Mouse (Mus musculus) ovary, postnatal 36 days (tissue): Measurements from ENCODE around the gene Vamp8.
A peak's percentile ranks its signal among the peaks of the same experiment; 100 is the strongest.

ENCODE experiments used
- DNase-seq: peaks from one replicate; pipeline ENCODE4 v3.0.0; 2022; ENCODE audit warnings: low spot score, mixed read lengths

Gene Vamp8

GRCm38 (mm10) chr6:72389941-72390771, at the start of gene Vamp8:
Gene Vamp8 (minus strand): TSS chr6:72390703.
- peak; percentile 82 for DNase-seq

GRCm38 (mm10) chr6:72439355-72440185, 49.1 kb upstream of the Vamp8 start, which contains the start of gene Mat2a:
Gene Mat2a (minus strand): TSS chr6:72439558.
- DNase-seq, result peak; percentile 96

- DNase-seq, result peak; percentile 85
Observed at GRCm38 (mm10) chr6:72438862-72439354, 48.4 kb upstream of the Vamp8 start.

- DNase-seq, result no peak
Observed at GRCm38 (mm10) chr6:72438226-72438625, 47.7 kb upstream of the Vamp8 start.

GRCm38 (mm10) chr6:72432153-72432552, 41.6 kb upstream of the Vamp8 start:
- DNase-seq, result no peak

GRCm38 (mm10) chr6:72430989-72431921, 40.8 kb upstream of the Vamp8 start:
- no peak for DNase-seq

GRCm38 (mm10) chr6:72429061-72429842, 38.7 kb upstream of the Vamp8 start:
- no peak for DNase-seq

GRCm38 (mm10) chr6:72428036-72428435, 37.5 kb upstream of the Vamp8 start:
- DNase-seq, result peak; percentile 71

- DNase-seq, result no peak
Observed at GRCm38 (mm10) chr6:72425646-72426045, 35.1 kb upstream of the Vamp8 start.

GRCm38 (mm10) chr6:72420901-72421300, 30.4 kb upstream of the Vamp8 start:
- DNase-seq, result no peak

- no peak for DNase-seq
Observed at GRCm38 (mm10) chr6:72419806-72420205, 29.3 kb upstream of the Vamp8 start.

GRCm38 (mm10) chr6:72418279-72418678, 27.8 kb upstream of the Vamp8 start:
- no peak for DNase-seq

- DNase-seq, result no peak
Observed at GRCm38 (mm10) chr6:72415964-72416772, 25.7 kb upstream of the Vamp8 start.

- DNase-seq, result no peak
Observed at GRCm38 (mm10) chr6:72415181-72415580, 24.7 kb upstream of the Vamp8 start.

- peak; percentile 95 for DNase-seq
Observed at GRCm38 (mm10) chr6:72414076-72414756, 23.7 kb upstream of the Vamp8 start, which contains the start of gene Ggcx. Gene Ggcx (plus strand): TSS chr6:72414308.

- no peak for DNase-seq
Observed at GRCm38 (mm10) chr6:72410518-72410917, 20.0 kb upstream of the Vamp8 start.

- DNase-seq, result no peak
Observed at GRCm38 (mm10) chr6:72410003-72410402, 19.5 kb upstream of the Vamp8 start.

GRCm38 (mm10) chr6:72409567-72409966, 19.1 kb upstream of the Vamp8 start:
- DNase-seq, result peak; percentile 32

GRCm38 (mm10) chr6:72407119-72407518, 16.6 kb upstream of the Vamp8 start:
- DNase-seq, result peak; percentile 77
